Mouse (Mus musculus): Measurements from ENCODE around the gene Twf2. TPM values are rescaled to one million over a fixed set of nuclear protein-coding genes. Genes with fewer than 3 reads are reported as not detected.

Twf2 gene
- polyA plus RNA-seq, 1 experiment = 12.1 TPM

- Histone ChIP-seq H3K4me3 (ENCODE audit: control insufficient read depth, low read depth, low read length) (no peak overlapping the region), H3K36me3 (ENCODE audit: control insufficient read depth, insufficient read depth, low read length) (no peaks in the 10 kb centered on the region; the same call in none of the 2 replicates), H3K27me3 (ENCODE audit: control insufficient read depth, insufficient read depth, low read length) (no peaks in the 10 kb centered on the region), H3K27ac (ENCODE audit: control insufficient read depth, insufficient read depth, low read depth, low read length) (no peak overlapping the region), H3K4me1 (ENCODE audit: control insufficient read depth, insufficient read depth, low read length) (peaks cover 5% of the 10 kb centered on the region)
- no peak for TF ChIP-seq POLR2A (IDR thresholded peaks at IDR 0.05; ENCODE audit: control insufficient read depth, low read depth, low read length)
- TF ChIP-seq CTCF (IDR thresholded peaks at IDR 0.05; ENCODE audit: control insufficient read depth, insufficient read depth, insufficient replicate concordance, low read depth, low read length) = no peak
These were observed 25.1 kb upstream of the Twf2 start for GRCm38 (mm10) chr9:106177799-106178198.

- Histone ChIP-seq H3K4me3 (ENCODE audit: control insufficient read depth, low read depth, low read length) (no peak overlapping the region), H3K27ac (ENCODE audit: control insufficient read depth, insufficient read depth, low read depth, low read length) (no peak overlapping the region), H3K4me1 (ENCODE audit: control insufficient read depth, insufficient read depth, low read length) (no peaks in the 10 kb centered on the region), H3K27me3 (ENCODE audit: control insufficient read depth, insufficient read depth, low read length) (no peaks in the 10 kb centered on the region), H3K36me3 (ENCODE audit: control insufficient read depth, insufficient read depth, low read length) (no peaks in the 10 kb centered on the region; the same call in 1 of the 2 replicates)
- TF ChIP-seq POLR2A (IDR thresholded peaks at IDR 0.05; ENCODE audit: control insufficient read depth, low read depth, low read length) (no peak), CTCF (IDR thresholded peaks at IDR 0.05; ENCODE audit: control insufficient read depth, insufficient read depth, insufficient replicate concordance, low read depth, low read length) (no peak)
These were observed 23.5 kb upstream of the Twf2 start for GRCm38 (mm10) chr9:106179454-106179853.

- no peak overlapping the region for H3K4me3 ChIP-seq (ENCODE audit: control insufficient read depth, low read depth, low read length)
- no peaks in the 10 kb centered on the region for H3K27me3 ChIP-seq (ENCODE audit: control insufficient read depth, insufficient read depth, low read length)
- TF ChIP-seq POLR2A (IDR thresholded peaks at IDR 0.05; ENCODE audit: control insufficient read depth, low read depth, low read length) (no peak), CTCF (IDR thresholded peaks at IDR 0.05; ENCODE audit: control insufficient read depth, insufficient read depth, insufficient replicate concordance, low read depth, low read length) (no peak)
- H3K4me1 ChIP-seq (ENCODE audit: control insufficient read depth, insufficient read depth, low read length) = no peaks in the 10 kb centered on the region
- H3K36me3 ChIP-seq (ENCODE audit: control insufficient read depth, insufficient read depth, low read length) = peaks cover 1% of the 10 kb centered on the region
- H3K27ac ChIP-seq (ENCODE audit: control insufficient read depth, insufficient read depth, low read depth, low read length) = no peak overlapping the region
These were observed 22.9 kb upstream of the Twf2 start for GRCm38 (mm10) chr9:106179964-106180363.

- no peak overlapping the region for H3K4me3 ChIP-seq (ENCODE audit: control insufficient read depth, low read depth, low read length)
- no peaks in the 10 kb centered on the region for H3K4me1 ChIP-seq (ENCODE audit: control insufficient read depth, insufficient read depth, low read length)
- peaks cover 3% of the 10 kb centered on the region for H3K36me3 ChIP-seq (ENCODE audit: control insufficient read depth, insufficient read depth, low read length)
- TF ChIP-seq POLR2A (IDR thresholded peaks at IDR 0.05; ENCODE audit: control insufficient read depth, low read depth, low read length) = no peak
- no peak for TF ChIP-seq CTCF (IDR thresholded peaks at IDR 0.05; ENCODE audit: control insufficient read depth, insufficient read depth, insufficient replicate concordance, low read depth, low read length)
- no peaks in the 10 kb centered on the region for H3K27me3 ChIP-seq (ENCODE audit: control insufficient read depth, insufficient read depth, low read length)
- no peak overlapping the region for H3K27ac ChIP-seq (ENCODE audit: control insufficient read depth, insufficient read depth, low read depth, low read length)
These were observed 20.8 kb upstream of the Twf2 start for GRCm38 (mm10) chr9:106182146-106182545.

GRCm38 (mm10) chr9:106183996-106184395 is 18.9 kb upstream of the Twf2 start:
- TF ChIP-seq POLR2A (IDR thresholded peaks at IDR 0.05; ENCODE audit: control insufficient read depth, low read depth, low read length) (no peak), CTCF (IDR thresholded peaks at IDR 0.05; ENCODE audit: control insufficient read depth, insufficient read depth, insufficient replicate concordance, low read depth, low read length) (no peak)

GRCm38 (mm10) chr9:106191355-106191754 is 11.6 kb upstream of the Twf2 start:
- no peak for TF ChIP-seq POLR2A (IDR thresholded peaks at IDR 0.05; ENCODE audit: control insufficient read depth, low read depth, low read length)
- TF ChIP-seq CTCF (IDR thresholded peaks at IDR 0.05; ENCODE audit: control insufficient read depth, insufficient read depth, insufficient replicate concordance, low read depth, low read length) = no peak
- Histone ChIP-seq H3K36me3 (ENCODE audit: control insufficient read depth, insufficient read depth, low read length) (peaks cover 3% of the 10 kb centered on the region), H3K27ac (ENCODE audit: control insufficient read depth, insufficient read depth, low read depth, low read length) (no peak overlapping the region), H3K4me3 (ENCODE audit: control insufficient read depth, low read depth, low read length) (no peak overlapping the region), H3K27me3 (ENCODE audit: control insufficient read depth, insufficient read depth, low read length) (no peaks in the 10 kb centered on the region), H3K4me1 (ENCODE audit: control insufficient read depth, insufficient read depth, low read length) (peaks cover 5% of the 10 kb centered on the region; the same call in 1 of the 2 replicates)

More at GRCm38 (mm10) chr9:106183996-106184395, 18.9 kb upstream of the Twf2 start:
- no peaks in the 10 kb centered on the region for H3K4me1 ChIP-seq (ENCODE audit: control insufficient read depth, insufficient read depth, low read length)
- H3K4me3 ChIP-seq (ENCODE audit: control insufficient read depth, low read depth, low read length) = no peak overlapping the region
- H3K27ac ChIP-seq (ENCODE audit: control insufficient read depth, insufficient read depth, low read depth, low read length) = no peak overlapping the region
- H3K36me3 ChIP-seq (ENCODE audit: control insufficient read depth, insufficient read depth, low read length) = peaks cover 5% of the 10 kb centered on the region
- no peaks in the 10 kb centered on the region for H3K27me3 ChIP-seq (ENCODE audit: control insufficient read depth, insufficient read depth, low read length)

- no peaks in the 10 kb centered on the region for H3K27me3 ChIP-seq (ENCODE audit: control insufficient read depth, insufficient read depth, low read length)
- H3K36me3 ChIP-seq (ENCODE audit: control insufficient read depth, insufficient read depth, low read length) = peaks cover 3% of the 10 kb centered on the region; the same call in 1 of the 2 replicates
- H3K4me3 ChIP-seq (ENCODE audit: control insufficient read depth, low read depth, low read length) = no peak overlapping the region
- H3K27ac ChIP-seq (ENCODE audit: control insufficient read depth, insufficient read depth, low read depth, low read length) = no peak overlapping the region
- TF ChIP-seq CTCF (IDR thresholded peaks at IDR 0.05; ENCODE audit: control insufficient read depth, insufficient read depth, insufficient replicate concordance, low read depth, low read length) (no peak), POLR2A (IDR thresholded peaks at IDR 0.05; ENCODE audit: control insufficient read depth, low read depth, low read length) (no peak)
- peaks cover 5% of the 10 kb centered on the region; the same call in 1 of the 2 replicates for H3K4me1 ChIP-seq (ENCODE audit: control insufficient read depth, insufficient read depth, low read length)
These were observed 10.9 kb upstream of the Twf2 start for GRCm38 (mm10) chr9:106192024-106192423.
